Mouse (Mus musculus): Measurements from ENCODE around the gene Dock9. TPM values are rescaled to one million over a fixed set of nuclear protein-coding genes. Genes with fewer than 3 reads are reported as not detected.

The Dock9 gene
- polyA plus RNA-seq, 1 experiment from 2014 or later, result 11.1 TPM

- Histone ChIP-seq H3K27me3 (ENCODE audit: insufficient read depth, low read length) (no peaks in the 10 kb centered on the region), H3K9me3 (replicated peaks; ENCODE audit: low read length) (no peaks in the 10 kb centered on the region), H3K36me3 (ENCODE audit: insufficient read depth, low read length) (peaks cover 25% of the 10 kb centered on the region; the same call in 1 of the 2 replicates), H3K4me3 (replicated peaks; ENCODE audit: low read depth, low read length) (no peak overlapping the region), H3K4me1 (replicated peaks; ENCODE audit: insufficient read depth, low read length) (no peaks in the 10 kb centered on the region), H3K27ac (no peak overlapping the region), H3K9ac (ENCODE audit: low read depth, low read length) (no peak overlapping the region), H3K4me2 (ENCODE audit: low read length) (no peak overlapping the region)
- DNase-seq (ENCODE audit: low spot score), result no peak
- ATAC-seq (replicated peaks; ENCODE audit: low FRiP score, low read depth), result no peak
- WGBS, result 87% methylated on average over 14 of the region's 14 CpGs
- no peak for TF ChIP-seq CTCF (IDR thresholded peaks at IDR 0.05; ENCODE audit: low read depth)
These were observed 251.9 kb downstream of the Dock9 start for GRCm38 (mm10) chr14:121545551-121546331.

GRCm38 (mm10) chr14:121541262-121541661, 256.4 kb downstream of the Dock9 start:
- Histone ChIP-seq H3K9me3 (replicated peaks; ENCODE audit: low read length) (no peaks in the 10 kb centered on the region), H3K36me3 (ENCODE audit: insufficient read depth, low read length) (peaks cover 17% of the 10 kb centered on the region; the same call in 1 of the 2 replicates), H3K4me2 (ENCODE audit: low read length) (no peak overlapping the region), H3K4me1 (replicated peaks; ENCODE audit: insufficient read depth, low read length) (no peaks in the 10 kb centered on the region), H3K9ac (ENCODE audit: low read depth, low read length) (no peak overlapping the region), H3K27ac (no peak overlapping the region), H3K27me3 (ENCODE audit: insufficient read depth, low read length) (no peaks in the 10 kb centered on the region), H3K4me3 (replicated peaks; ENCODE audit: low read depth, low read length) (no peak overlapping the region)
- ATAC-seq (replicated peaks; ENCODE audit: low FRiP score, low read depth) (no peak), DNase-seq (ENCODE audit: low spot score) (no peak)
- TF ChIP-seq CTCF (IDR thresholded peaks at IDR 0.05; ENCODE audit: low read depth), result no peak
- 79% methylated on average over 7 of the region's 7 CpGs for WGBS

GRCm38 (mm10) chr14:121534501-121534900, 263.1 kb downstream of the Dock9 start:
- no peak for DNase-seq (ENCODE audit: low spot score)
- no peak overlapping the region for H3K9ac ChIP-seq (ENCODE audit: low read depth, low read length)
- H3K4me1 ChIP-seq (replicated peaks; ENCODE audit: insufficient read depth, low read length), result no peaks in the 10 kb centered on the region
- no peak overlapping the region for H3K27ac ChIP-seq
- H3K36me3 ChIP-seq (ENCODE audit: insufficient read depth, low read length), result no peaks in the 10 kb centered on the region
- 79% methylated on average over 3 of the region's 3 CpGs for WGBS
- no peak for ATAC-seq (replicated peaks; ENCODE audit: low FRiP score, low read depth)
- H3K4me3 ChIP-seq (replicated peaks; ENCODE audit: low read depth, low read length), result no peak overlapping the region
- H3K27me3 ChIP-seq (ENCODE audit: insufficient read depth, low read length), result no peaks in the 10 kb centered on the region
- TF ChIP-seq CTCF (IDR thresholded peaks at IDR 0.05; ENCODE audit: low read depth), result no peak
- H3K9me3 ChIP-seq (replicated peaks; ENCODE audit: low read length), result no peaks in the 10 kb centered on the region
- no peak overlapping the region for H3K4me2 ChIP-seq (ENCODE audit: low read length)

GRCm38 (mm10) chr14:121530853-121531252, 266.8 kb downstream of the Dock9 start:
- no peak overlapping the region for H3K27ac ChIP-seq
- no peak overlapping the region for H3K9ac ChIP-seq (ENCODE audit: low read depth, low read length)
- H3K36me3 ChIP-seq (ENCODE audit: insufficient read depth, low read length), result no peaks in the 10 kb centered on the region
- H3K27me3 ChIP-seq (ENCODE audit: insufficient read depth, low read length), result no peaks in the 10 kb centered on the region
- no peaks in the 10 kb centered on the region for H3K9me3 ChIP-seq (replicated peaks; ENCODE audit: low read length)
- no peak for ATAC-seq (replicated peaks; ENCODE audit: low FRiP score, low read depth)
- H3K4me1 ChIP-seq (replicated peaks; ENCODE audit: insufficient read depth, low read length), result no peaks in the 10 kb centered on the region
- DNase-seq (ENCODE audit: low spot score), result no peak
- TF ChIP-seq CTCF (IDR thresholded peaks at IDR 0.05; ENCODE audit: low read depth), result no peak
- 87% methylated on average over 9 of the region's 9 CpGs for WGBS
- no peak overlapping the region for H3K4me2 ChIP-seq (ENCODE audit: low read length)
- H3K4me3 ChIP-seq (replicated peaks; ENCODE audit: low read depth, low read length), result no peak overlapping the region

GRCm38 (mm10) chr14:121527883-121528282, 269.8 kb downstream of the Dock9 start:
- Histone ChIP-seq H3K4me2 (ENCODE audit: low read length) (no peak overlapping the region), H3K36me3 (ENCODE audit: insufficient read depth, low read length) (no peaks in the 10 kb centered on the region), H3K9me3 (replicated peaks; ENCODE audit: low read length) (no peaks in the 10 kb centered on the region), H3K9ac (ENCODE audit: low read depth, low read length) (no peak overlapping the region), H3K4me3 (replicated peaks; ENCODE audit: low read depth, low read length) (no peak overlapping the region), H3K4me1 (replicated peaks; ENCODE audit: insufficient read depth, low read length) (no peaks in the 10 kb centered on the region), H3K27ac (no peak overlapping the region), H3K27me3 (ENCODE audit: insufficient read depth, low read length) (no peaks in the 10 kb centered on the region)
- no peak for DNase-seq (ENCODE audit: low spot score)
- ATAC-seq (replicated peaks; ENCODE audit: low FRiP score, low read depth), result no peak
- WGBS, result 82% methylated on average over 3 of the region's 3 CpGs
- TF ChIP-seq CTCF (IDR thresholded peaks at IDR 0.05; ENCODE audit: low read depth), result no peak

- no peak overlapping the region for H3K9ac ChIP-seq (ENCODE audit: low read depth, low read length)
- ATAC-seq (replicated peaks; ENCODE audit: low FRiP score, low read depth) (no peak), DNase-seq (ENCODE audit: low spot score) (no peak)
- H3K4me2 ChIP-seq (ENCODE audit: low read length), result no peak overlapping the region
- H3K27me3 ChIP-seq (ENCODE audit: insufficient read depth, low read length), result no peaks in the 10 kb centered on the region
- no peaks in the 10 kb centered on the region for H3K9me3 ChIP-seq (replicated peaks; ENCODE audit: low read length)
- H3K4me1 ChIP-seq (replicated peaks; ENCODE audit: insufficient read depth, low read length), result no peaks in the 10 kb centered on the region
- no peak for TF ChIP-seq CTCF (IDR thresholded peaks at IDR 0.05; ENCODE audit: low read depth)
- WGBS, result 73% methylated on average over 1 of the region's 1 CpGs
- no peak overlapping the region for H3K4me3 ChIP-seq (replicated peaks; ENCODE audit: low read depth, low read length)
- H3K36me3 ChIP-seq (ENCODE audit: insufficient read depth, low read length), result no peaks in the 10 kb centered on the region
- no peak overlapping the region for H3K27ac ChIP-seq
These were observed 270.4 kb downstream of the Dock9 start for GRCm38 (mm10) chr14:121527201-121527600.

Data from kidney, postnatal 0 days (tissue).